Mouse (Mus musculus) midbrain, postnatal 0 days (tissue): ENCODE data around the gene Tbxas1. TPM values are rescaled to one million over a fixed set of nuclear protein-coding genes. Genes with fewer than 3 reads are reported as not detected.

Source experiments
- ATAC-seq: fragments of 200-750 bp; cut with Nextera tagmentation; 2 replicates; pipeline ENCODE4 v1.8.0; 2017; ENCODE audit warnings: moderate number of reproducible peaks, mild to moderate bottlenecking, moderate TSS enrichment, moderate library complexity; ENCODE audit not compliant: low FRiP score
- DNase-seq: peaks from one replicate; pipeline ENCODE4 v3.0.0-alpha.2; 2015; ENCODE audit warnings: low spot score
- H3K27ac ChIP-seq: fragments of 300-500 bp; sonication (generic); 2 replicates; pipeline ENCODE4 v1.5.1; 2014; ENCODE audit warnings: low read depth, mild to moderate bottlenecking, low read length, mixed read lengths
- H3K27me3 ChIP-seq: fragments of 300-500 bp; sonication (generic); 2 replicates; pipeline ENCODE4 v1.6.1; 2014; ENCODE audit warnings: low read length, control low read depth, mixed read lengths; ENCODE audit not compliant: insufficient read depth
- H3K36me3 ChIP-seq: fragments of 300-500 bp; sonication (generic); 2 replicates; pipeline ENCODE4 v1.6.1; 2014; ENCODE audit warnings: low read length, control low read depth, mixed read lengths; ENCODE audit not compliant: insufficient read depth
- H3K4me1 ChIP-seq: fragments of 300-500 bp; sonication (generic); 2 replicates; pipeline ENCODE4 v1.6.1; 2014; ENCODE audit warnings: mild to moderate bottlenecking, control low read depth, antibody characterized with exemption, low read length, mixed read lengths; ENCODE audit not compliant: insufficient read depth
- H3K4me2 ChIP-seq: fragments of 300-500 bp; sonication (generic); 2 replicates; pipeline ENCODE4 v1.6.1; 2014; ENCODE audit warnings: low read depth, mild to moderate bottlenecking, low read length, mixed read lengths; ENCODE audit not compliant: poor library complexity, severe bottlenecking
- H3K4me3 ChIP-seq: fragments of 300-500 bp; sonication (generic); 2 replicates; pipeline ENCODE4 v1.5.1; 2014; ENCODE audit warnings: low read depth, mild to moderate bottlenecking, low read length, moderate library complexity
- H3K9ac ChIP-seq: fragments of 300-500 bp; sonication (generic); replicated peaks from 2 replicates; pipeline ENCODE4 v1.6.1; 2014; ENCODE audit warnings: mild to moderate bottlenecking, low read length, moderate library complexity, mixed read lengths; ENCODE audit not compliant: poor library complexity, severe bottlenecking
- H3K9me3 ChIP-seq: fragments of 300-500 bp; sonication (generic); 2 replicates; pipeline ENCODE4 v1.6.1; 2016; ENCODE audit warnings: low read length, control low read depth
- CTCF ChIP-seq: IDR thresholded peaks from 2 replicates; pipeline ENCODE4 v1.5.1; 2016; ENCODE audit warnings: antibody characterized with exemption, mild to moderate bottlenecking
- WGBS: fragments of 180-500 bp; shearing (Covaris S2); extraction: QIAGEN DNeasy Blood & Tissue Kit; methylation state at CpG from one replicate; pipeline ENCODE4 v1.1.7; 2014; 5-methylcytosine and 5-hydroxymethylcytosine counted together
- polyA plus RNA-seq: library from polyadenylated mRNA; unstranded; fragments of >200 nt; fragmentation: Nextera tagmentation; extraction: Ambion mirVana; gene quantifications from 2 replicates; pipeline ENCODE4 v1.2.1, GENCODE M21; 2015
- total RNA-seq: library from RNA; depleted of rRNA; stranded (reverse); fragments of >200 nt; gene quantifications from 2 replicates; pipeline ENCODE4 v1.2.3, GENCODE M21; 2014

Tbxas1 gene
- total and polyA plus RNA-seq, 2 experiments from 2014 or later: 1.4 to 3.1 TPM

DNA sequence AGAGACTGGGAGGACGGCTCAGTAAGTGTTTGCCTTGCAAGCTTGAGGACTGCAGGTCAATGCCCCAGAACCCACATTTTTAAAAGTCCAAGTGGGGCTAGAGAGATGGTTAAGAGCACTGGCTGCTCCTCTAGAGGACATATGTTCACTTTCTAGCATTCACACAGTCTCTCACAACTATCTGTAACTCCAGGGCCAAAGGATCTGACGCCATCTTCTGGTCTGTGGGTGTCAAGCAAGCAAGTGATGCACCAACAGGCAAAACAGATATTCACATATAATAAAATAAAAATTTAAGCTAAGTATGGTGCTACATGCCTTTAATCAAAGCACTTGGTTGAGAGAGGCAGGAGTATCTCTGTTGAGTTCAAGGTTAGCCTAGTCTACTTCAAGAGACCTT is 231.6 kb downstream of the Tbxas1 start:
- DNase-seq (no peak), ATAC-seq (no peak)
- H3K9ac ChIP-seq: no peak overlapping the region
- TF ChIP-seq CTCF: peak; percentile 45
- no peak overlapping the region for H3K4me2 ChIP-seq
- H3K4me1 ChIP-seq: no peaks in the 10 kb centered on the region
- WGBS: 59% methylated on average over 2 of the region's 2 CpGs
- H3K9me3 ChIP-seq: no peaks in the 10 kb centered on the region
- H3K27me3 ChIP-seq: no peaks in the 10 kb centered on the region
- no peak overlapping the region for H3K27ac ChIP-seq
- no peak overlapping the region for H3K4me3 ChIP-seq
- H3K36me3 ChIP-seq: no peaks in the 10 kb centered on the region

DNA sequence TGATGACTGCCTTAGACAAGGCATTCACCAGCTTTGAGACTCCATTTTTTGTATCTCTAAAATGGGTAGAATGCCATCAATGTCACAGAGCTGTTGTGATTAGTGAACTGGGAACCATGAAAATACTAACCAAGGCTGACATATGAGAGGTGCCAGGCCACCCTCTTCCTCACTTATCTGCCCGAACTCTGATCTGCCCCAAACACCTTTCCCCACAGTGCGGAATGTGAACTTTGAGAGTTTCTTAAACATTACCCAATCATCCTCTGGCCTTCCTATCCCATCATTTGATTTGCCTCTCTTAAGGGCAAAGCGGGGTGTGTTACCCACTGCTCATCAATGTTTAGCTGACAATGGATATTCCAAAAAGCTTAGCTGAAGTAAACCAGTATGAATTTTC is 237.5 kb downstream of the Tbxas1 start:
- Histone ChIP-seq H3K4me3 (no peak overlapping the region), H3K36me3 (no peaks in the 10 kb centered on the region), H3K4me1 (no peaks in the 10 kb centered on the region), H3K4me2 (no peak overlapping the region), H3K9ac (no peak overlapping the region), H3K27ac (no peak overlapping the region), H3K27me3 (0 out of 2 replicates have a peak, but pooled peaks cover 16% of the 10 kb centered on the region), H3K9me3 (no peaks in the 10 kb centered on the region)
- WGBS: 95% methylated on average over 3 of the region's 3 CpGs
- no peak for TF ChIP-seq CTCF
- DNase-seq (no peak), ATAC-seq (no peak)

DNA sequence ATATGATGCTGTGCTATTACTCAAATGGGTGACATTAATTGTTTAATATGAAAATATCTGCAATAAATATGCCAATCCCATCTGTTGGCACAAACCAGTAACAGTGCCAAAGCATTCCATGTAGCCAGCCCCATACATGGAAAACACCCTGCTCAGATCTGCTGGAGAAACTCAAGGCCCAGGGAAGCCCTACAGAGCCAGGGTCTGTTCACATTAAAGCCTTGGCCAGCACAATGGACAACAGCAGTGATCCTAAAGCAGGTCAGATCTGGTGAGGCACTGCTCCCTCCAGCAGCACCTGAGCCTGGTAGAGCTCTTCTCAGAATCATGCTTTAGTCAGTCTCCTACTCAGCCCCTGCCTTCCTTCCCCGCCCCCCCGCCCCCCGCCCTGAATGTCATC is 237.9 kb downstream of the Tbxas1 start:
- Histone ChIP-seq H3K27me3 (0 out of 2 replicates have a peak, but pooled peaks cover 17% of the 10 kb centered on the region), H3K4me2 (no peak overlapping the region), H3K9ac (no peak overlapping the region), H3K9me3 (no peaks in the 10 kb centered on the region), H3K4me1 (no peaks in the 10 kb centered on the region), H3K36me3 (no peaks in the 10 kb centered on the region), H3K4me3 (no peak overlapping the region), H3K27ac (no peak overlapping the region)
- 77% methylated on average over 3 of the region's 3 CpGs for WGBS
- TF ChIP-seq CTCF: no peak
- no peak for ATAC-seq
- no peak for DNase-seq

DNA sequence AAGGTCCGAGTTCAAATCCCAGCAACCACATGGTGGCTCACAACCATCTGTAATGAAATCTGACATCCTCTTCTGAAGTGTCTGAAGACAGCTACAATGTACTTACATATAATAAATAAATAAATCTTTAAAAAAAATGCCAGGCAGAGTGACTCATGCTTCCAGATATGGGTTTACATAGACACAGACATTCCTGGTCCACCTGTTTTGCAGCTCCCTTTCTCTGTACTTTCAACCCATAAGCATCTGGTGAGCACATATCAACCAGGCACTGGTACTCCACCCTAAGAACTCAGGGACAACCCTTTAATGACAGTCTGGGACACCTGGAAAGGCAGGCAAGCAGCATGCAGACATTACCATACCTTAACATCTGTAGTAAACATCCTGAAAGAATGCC is 240.2 kb downstream of the Tbxas1 start:
- no peak overlapping the region for H3K4me3 ChIP-seq
- H3K4me1 ChIP-seq: no peaks in the 10 kb centered on the region
- no peak overlapping the region for H3K27ac ChIP-seq
- 82% methylated on average over 1 of the region's 1 CpGs for WGBS
- H3K27me3 ChIP-seq: 0 out of 2 replicates have a peak, but pooled peaks cover 17% of the 10 kb centered on the region
- no peak overlapping the region for H3K4me2 ChIP-seq
- H3K36me3 ChIP-seq: no peaks in the 10 kb centered on the region
- DNase-seq: no peak
- no peaks in the 10 kb centered on the region for H3K9me3 ChIP-seq
- no peak for TF ChIP-seq CTCF
- no peak for ATAC-seq
- H3K9ac ChIP-seq: no peak overlapping the region

DNA sequence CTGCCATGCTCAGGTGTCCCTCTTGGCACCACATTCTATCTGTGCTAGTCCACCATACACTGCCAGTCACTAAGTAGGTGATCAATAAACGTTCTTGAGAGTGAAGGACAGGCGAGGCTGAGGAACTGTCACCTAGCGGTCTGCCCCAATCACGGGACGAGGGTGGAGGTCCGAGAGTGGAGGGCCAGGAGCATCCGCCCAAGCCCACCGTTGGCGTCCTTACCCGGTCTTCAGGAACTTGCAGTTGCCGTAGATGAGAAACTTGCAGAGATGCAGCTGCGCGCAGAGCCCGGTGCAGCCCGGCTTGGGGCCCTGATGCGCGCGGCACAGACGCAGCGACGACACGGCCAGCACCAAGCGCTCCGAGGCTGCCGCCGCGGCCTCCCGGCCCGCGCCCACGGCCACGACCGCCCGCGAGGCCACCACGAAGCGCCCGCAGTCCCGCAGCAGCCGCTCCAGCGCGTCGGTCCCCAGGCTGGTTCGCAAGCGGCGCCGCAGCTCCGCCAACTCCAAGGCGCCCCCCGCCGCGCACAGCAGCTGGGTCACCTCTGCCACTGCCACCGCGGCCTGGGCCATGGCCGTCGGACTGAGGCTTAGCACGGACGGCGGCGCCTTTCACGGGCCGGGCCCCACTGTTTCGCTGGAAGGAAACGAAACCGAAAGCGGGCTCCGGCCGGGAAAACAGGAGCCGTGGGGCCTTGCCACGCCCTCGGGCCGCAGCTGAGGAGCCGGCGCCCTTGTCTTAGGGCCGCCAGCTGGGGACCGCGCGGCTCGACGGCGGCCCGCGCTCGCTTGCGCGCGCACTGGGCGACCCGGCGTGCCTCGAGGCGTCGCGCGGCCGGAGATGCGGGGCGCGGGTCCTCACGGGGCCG is 242.6 kb downstream of the Tbxas1 start, which contains the start of gene Parp12:
Gene Parp12 (minus strand): TSS at position 766 of the 872 bp plus-strand sequence.
- Histone ChIP-seq H3K27ac (0 out of 2 replicates have a peak within 1 kb of the TSS, but pooled peaks have one; percentile 12), H3K9me3 (no peaks in the 10 kb centered on the region), H3K36me3 (no peaks in the 10 kb centered on the region), H3K4me1 (no peaks in the 10 kb centered on the region), H3K27me3 (0 out of 2 replicates have a peak, but pooled peaks cover 17% of the 10 kb centered on the region), H3K9ac (peak within 1 kb of the TSS; percentile 61), H3K4me3 (peak within 1 kb of the TSS; percentile 66), H3K4me2 (peak within 1 kb of the TSS; percentile 73)
- DNase-seq (peak; percentile 47), ATAC-seq (peak; percentile 77)
- WGBS: 3% methylated on average over 91 of the region's 101 CpGs
- TF ChIP-seq CTCF: no peak

DNA sequence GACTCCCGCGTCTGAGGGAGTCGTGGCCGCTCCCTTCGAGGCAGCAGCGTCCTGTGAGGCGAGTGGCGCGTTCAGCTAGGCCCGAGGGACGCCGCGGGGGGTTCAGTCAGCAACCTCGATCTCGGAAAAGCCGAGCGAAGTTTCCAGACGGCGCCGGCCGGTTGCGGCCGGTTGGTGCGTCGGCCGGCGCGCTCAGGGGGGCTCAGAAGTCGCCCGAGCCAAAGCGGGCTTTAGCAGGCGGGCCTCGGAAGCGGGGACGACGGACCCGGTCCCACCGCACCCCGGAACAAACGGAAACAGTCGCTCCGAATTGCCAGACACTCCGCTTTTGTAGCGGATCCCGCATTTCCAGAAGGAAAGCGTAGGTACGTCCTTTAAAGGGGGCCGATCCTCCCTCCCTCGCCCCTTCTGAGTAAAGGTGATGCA is 243.3 kb downstream of the Tbxas1 start:
- peak; percentile 45; the same call in 1 of the 2 replicates for ATAC-seq

More for the DNA sequence above, 243.3 kb downstream of the Tbxas1 start:
- Histone ChIP-seq H3K9me3 (no peaks in the 10 kb centered on the region), H3K9ac (peak overlapping the region; percentile 61; the same call in 1 of the 2 replicates), H3K27me3 (0 out of 2 replicates have a peak, but pooled peaks cover 17% of the 10 kb centered on the region), H3K4me1 (no peaks in the 10 kb centered on the region), H3K36me3 (no peaks in the 10 kb centered on the region), H3K4me2 (peak overlapping the region; percentile 73), H3K4me3 (peak overlapping the region; percentile 66), H3K27ac (no peak overlapping the region)
- TF ChIP-seq CTCF: no peak
- 14% methylated on average over 44 of the region's 49 CpGs for WGBS
- DNase-seq: peak; percentile 29
